Mouse (Mus musculus): ENCODE data around the gene 1700037H04Rik. TPM values are rescaled to one million over a fixed set of nuclear protein-coding genes. Genes with fewer than 3 reads are reported as not detected.

The 1700037H04Rik gene
- polyA plus RNA-seq, 1 experiment: 60.1 TPM

GRCm38 (mm10) chr2:131142592-131142991 lies 17.3 kb downstream of the 1700037H04Rik start:
- Histone ChIP-seq H3K4me1 (ENCODE audit: control insufficient read depth, insufficient read depth, insufficient read length) (no peaks in the 10 kb centered on the region), H3K27me3 (ENCODE audit: control insufficient read depth, insufficient read depth, low read length) (no peaks in the 10 kb centered on the region), H3K36me3 (ENCODE audit: control insufficient read depth, insufficient read depth, low read length) (peaks cover 4% of the 10 kb centered on the region; the same call in 1 of the 2 replicates), H3K27ac (ENCODE audit: insufficient read depth, low read length) (no peak overlapping the region), H3K4me3 (ENCODE audit: extremely low read depth, insufficient read depth, insufficient read length) (no peak overlapping the region)
- peak; percentile 7 to 46 for DNase-seq (ENCODE audit: low read depth in 1 of 2, low spot score in 2 of 2)
- TF ChIP-seq POLR2A (IDR thresholded peaks at IDR 0.05; ENCODE audit: low read depth, low read length) (no peak), CTCF (IDR thresholded peaks at IDR 0.05; ENCODE audit: extremely low read depth, insufficient read depth, insufficient read length, insufficient replicate concordance) (peak; percentile 63; the same call in 1 of the 2 replicates)
- WGBS: 57% methylated on average over 18 of the region's 18 CpGs

DNA sequence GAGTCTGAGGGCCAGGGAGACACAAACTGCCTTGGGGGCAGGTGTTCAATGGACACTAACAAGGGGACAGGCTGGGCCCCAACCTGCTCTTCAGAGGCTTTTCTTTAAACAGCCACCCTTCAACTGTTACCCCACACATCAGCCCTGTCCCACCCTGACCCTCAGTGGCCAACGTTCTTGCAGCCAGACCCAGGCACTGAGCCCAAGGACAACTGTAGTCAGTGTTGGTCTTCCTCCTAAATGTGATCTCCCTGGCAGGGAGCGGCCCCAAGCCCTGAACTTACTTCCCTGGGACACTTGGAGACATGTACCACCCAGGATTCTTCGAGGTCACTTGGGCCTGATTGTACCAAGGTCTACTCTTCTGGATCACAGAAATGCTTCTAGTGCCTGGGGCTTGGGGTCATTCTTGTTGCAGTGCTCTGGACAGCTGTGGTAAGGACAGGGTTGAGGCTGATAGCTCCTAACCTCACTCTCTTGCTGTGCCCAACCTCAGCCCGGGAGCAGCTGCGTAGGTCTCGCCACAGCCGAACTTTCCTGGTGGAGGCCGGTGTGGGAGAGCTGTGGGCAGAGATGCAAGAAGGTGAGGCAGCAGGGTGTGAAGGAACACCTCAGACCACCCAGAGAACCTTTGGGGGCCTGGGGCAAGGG lies 18.4 kb downstream of the 1700037H04Rik start:
- DNase-seq (ENCODE audit: low read depth in 1 of 2, low spot score in 2 of 2): no peak
- TF ChIP-seq POLR2A (IDR thresholded peaks at IDR 0.05; ENCODE audit: low read depth, low read length): no peak
- TF ChIP-seq CTCF (IDR thresholded peaks at IDR 0.05; ENCODE audit: extremely low read depth, insufficient read depth, insufficient read length, insufficient replicate concordance): no peak
- H3K4me1 ChIP-seq (ENCODE audit: control insufficient read depth, insufficient read depth, insufficient read length): no peaks in the 10 kb centered on the region

DNA sequence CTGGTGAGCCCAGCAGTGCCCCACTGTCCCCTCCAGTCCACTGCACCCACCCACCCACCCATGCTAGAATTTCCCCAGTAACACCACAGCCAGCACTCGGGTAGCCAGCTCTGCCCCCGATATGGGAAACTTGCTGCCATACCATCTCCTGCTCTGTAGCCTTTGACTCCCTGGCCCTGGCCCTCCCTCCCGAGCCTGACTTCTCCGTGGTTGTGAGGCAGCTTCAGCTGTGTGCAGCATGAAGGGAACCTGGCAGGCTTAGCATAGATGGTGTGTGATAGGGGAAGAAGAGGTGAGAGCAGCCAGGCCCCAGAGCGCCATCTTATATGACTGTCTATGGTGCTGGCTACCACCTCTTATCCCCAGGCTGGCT lies 19.4 kb downstream of the 1700037H04Rik start:
- no peaks in the 10 kb centered on the region for H3K4me1 ChIP-seq (ENCODE audit: control insufficient read depth, insufficient read depth, insufficient read length)

More for the DNA sequence above, 18.4 kb downstream of the 1700037H04Rik start:
- 90% methylated on average over 8 of the region's 8 CpGs for WGBS
- no peak overlapping the region for H3K4me3 ChIP-seq (ENCODE audit: extremely low read depth, insufficient read depth, insufficient read length)
- no peaks in the 10 kb centered on the region; the same call in 1 of the 2 replicates for H3K36me3 ChIP-seq (ENCODE audit: control insufficient read depth, insufficient read depth, low read length)
- no peaks in the 10 kb centered on the region for H3K27me3 ChIP-seq (ENCODE audit: control insufficient read depth, insufficient read depth, low read length)
- H3K27ac ChIP-seq (ENCODE audit: insufficient read depth, low read length): no peak overlapping the region

DNA sequence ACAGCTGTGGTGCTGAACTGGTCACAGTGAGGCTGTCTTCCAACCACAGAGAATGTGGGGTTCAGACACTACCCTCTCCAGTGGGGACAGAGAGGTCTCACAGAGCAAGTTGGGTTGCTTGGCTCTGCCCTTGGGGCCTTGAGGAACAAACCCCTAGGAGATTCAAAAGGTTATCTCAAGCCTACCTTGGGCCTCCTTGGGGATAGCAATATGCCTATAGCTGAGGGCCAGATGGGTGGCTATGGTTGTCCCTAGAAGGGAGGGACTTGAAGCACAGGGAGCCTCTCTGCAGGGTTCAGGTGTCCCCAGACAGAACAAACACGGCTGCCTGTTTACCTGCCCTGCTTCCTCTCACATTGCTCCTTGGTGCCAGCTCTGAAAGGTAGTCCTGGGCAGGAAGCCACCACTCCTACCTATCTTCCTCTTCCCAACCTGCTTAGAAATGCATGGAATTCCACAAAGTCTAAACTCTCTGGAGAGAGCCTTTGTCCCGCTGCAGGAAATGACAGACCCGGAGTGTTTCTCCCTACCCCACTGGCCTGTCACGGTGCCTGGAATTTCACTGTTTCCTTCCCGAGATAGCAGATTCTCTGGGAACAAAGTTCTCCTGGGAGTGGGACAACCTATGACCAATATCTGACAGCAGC lies 19.9 kb downstream of the 1700037H04Rik start:
- no peak for DNase-seq (ENCODE audit: low read depth in 1 of 2, low spot score in 2 of 2)
- Histone ChIP-seq H3K27me3 (ENCODE audit: control insufficient read depth, insufficient read depth, low read length) (no peaks in the 10 kb centered on the region), H3K27ac (ENCODE audit: insufficient read depth, low read length) (no peak overlapping the region), H3K4me1 (ENCODE audit: control insufficient read depth, insufficient read depth, insufficient read length) (peaks cover 2% of the 10 kb centered on the region; the same call in 1 of the 2 replicates), H3K4me3 (ENCODE audit: extremely low read depth, insufficient read depth, insufficient read length) (no peak overlapping the region), H3K36me3 (ENCODE audit: control insufficient read depth, insufficient read depth, low read length) (no peaks in the 10 kb centered on the region)
- WGBS: 94% methylated on average over 5 of the region's 5 CpGs
- TF ChIP-seq CTCF (IDR thresholded peaks at IDR 0.05; ENCODE audit: extremely low read depth, insufficient read depth, insufficient read length, insufficient replicate concordance) (no peak), POLR2A (IDR thresholded peaks at IDR 0.05; ENCODE audit: low read depth, low read length) (no peak)

More for the DNA sequence above, 19.4 kb downstream of the 1700037H04Rik start:
- no peak overlapping the region for H3K27ac ChIP-seq (ENCODE audit: insufficient read depth, low read length)
- no peak for DNase-seq (ENCODE audit: low read depth in 1 of 2, low spot score in 2 of 2)
- no peak overlapping the region for H3K4me3 ChIP-seq (ENCODE audit: extremely low read depth, insufficient read depth, insufficient read length)
- TF ChIP-seq CTCF (IDR thresholded peaks at IDR 0.05; ENCODE audit: extremely low read depth, insufficient read depth, insufficient read length, insufficient replicate concordance) (no peak), POLR2A (IDR thresholded peaks at IDR 0.05; ENCODE audit: low read depth, low read length) (no peak)
- 80% methylated on average over 5 of the region's 5 CpGs for WGBS
- no peaks in the 10 kb centered on the region for H3K36me3 ChIP-seq (ENCODE audit: control insufficient read depth, insufficient read depth, low read length)
- no peaks in the 10 kb centered on the region for H3K27me3 ChIP-seq (ENCODE audit: control insufficient read depth, insufficient read depth, low read length)

DNA sequence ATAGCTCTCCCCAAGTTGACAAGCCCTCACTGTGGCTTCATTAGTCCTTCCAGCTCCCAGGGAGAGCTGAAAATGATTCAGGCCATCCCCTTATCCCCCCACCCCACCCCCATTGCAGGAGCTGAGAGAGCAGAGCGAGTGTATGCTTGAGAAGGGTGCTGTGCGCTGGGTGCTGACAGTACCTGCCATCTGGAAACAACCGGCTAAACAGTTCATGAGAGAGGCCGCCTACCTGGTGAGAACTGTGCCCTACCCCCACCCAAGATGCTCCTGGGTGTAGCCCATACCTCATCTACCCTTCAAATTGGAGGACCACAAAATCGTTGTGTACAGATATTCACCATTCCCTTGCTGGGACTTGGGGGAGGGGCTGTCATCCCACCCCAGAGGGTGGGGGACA lies 20.6 kb downstream of the 1700037H04Rik start:
- no peak overlapping the region for H3K27ac ChIP-seq (ENCODE audit: insufficient read depth, low read length)
- no peak overlapping the region for H3K4me3 ChIP-seq (ENCODE audit: extremely low read depth, insufficient read depth, insufficient read length)
- DNase-seq (ENCODE audit: low read depth in 1 of 2, low spot score in 2 of 2): no peak
- WGBS: 89% methylated on average over 5 of the region's 5 CpGs
- peaks cover 3% of the 10 kb centered on the region; the same call in 1 of the 2 replicates for H3K4me1 ChIP-seq (ENCODE audit: control insufficient read depth, insufficient read depth, insufficient read length)
- H3K36me3 ChIP-seq (ENCODE audit: control insufficient read depth, insufficient read depth, low read length): no peaks in the 10 kb centered on the region
- H3K27me3 ChIP-seq (ENCODE audit: control insufficient read depth, insufficient read depth, low read length): no peaks in the 10 kb centered on the region
- TF ChIP-seq CTCF (IDR thresholded peaks at IDR 0.05; ENCODE audit: extremely low read depth, insufficient read depth, insufficient read length, insufficient replicate concordance) (no peak), POLR2A (IDR thresholded peaks at IDR 0.05; ENCODE audit: low read depth, low read length) (no peak)

GRCm38 (mm10) chr2:131138760-131139159 lies 21.1 kb downstream of the 1700037H04Rik start:
- Histone ChIP-seq H3K27ac (ENCODE audit: insufficient read depth, low read length) (no peak overlapping the region), H3K27me3 (ENCODE audit: control insufficient read depth, insufficient read depth, low read length) (no peaks in the 10 kb centered on the region), H3K4me1 (ENCODE audit: control insufficient read depth, insufficient read depth, insufficient read length) (peaks cover 3% of the 10 kb centered on the region; the same call in 1 of the 2 replicates), H3K36me3 (ENCODE audit: control insufficient read depth, insufficient read depth, low read length) (no peaks in the 10 kb centered on the region), H3K4me3 (ENCODE audit: extremely low read depth, insufficient read depth, insufficient read length) (no peak overlapping the region)
- 94% methylated on average over 7 of the region's 7 CpGs for WGBS
- DNase-seq (ENCODE audit: low read depth in 1 of 2, low spot score in 2 of 2): no peak
- no peak for TF ChIP-seq CTCF (IDR thresholded peaks at IDR 0.05; ENCODE audit: extremely low read depth, insufficient read depth, insufficient read length, insufficient replicate concordance)
- TF ChIP-seq POLR2A (IDR thresholded peaks at IDR 0.05; ENCODE audit: low read depth, low read length): no peak

- TF ChIP-seq CTCF (IDR thresholded peaks at IDR 0.05; ENCODE audit: extremely low read depth, insufficient read depth, insufficient read length, insufficient replicate concordance) (no peak), POLR2A (IDR thresholded peaks at IDR 0.05; ENCODE audit: low read depth, low read length) (no peak)
- DNase-seq (ENCODE audit: low read depth in 1 of 2, low spot score in 2 of 2): no peak
- no peak overlapping the region for H3K4me3 ChIP-seq (ENCODE audit: extremely low read depth, insufficient read depth, insufficient read length)
- WGBS: 92% methylated on average over 4 of the region's 4 CpGs
- peaks cover 3% of the 10 kb centered on the region; the same call in 1 of the 2 replicates for H3K4me1 ChIP-seq (ENCODE audit: control insufficient read depth, insufficient read depth, insufficient read length)
- H3K36me3 ChIP-seq (ENCODE audit: control insufficient read depth, insufficient read depth, low read length): no peaks in the 10 kb centered on the region
- no peaks in the 10 kb centered on the region for H3K27me3 ChIP-seq (ENCODE audit: control insufficient read depth, insufficient read depth, low read length)
- no peak overlapping the region for H3K27ac ChIP-seq (ENCODE audit: insufficient read depth, low read length)
These were observed 21.6 kb downstream of the 1700037H04Rik start for GRCm38 (mm10) chr2:131138296-131138695.
